Mouse (Mus musculus): Measurements from ENCODE around the gene Gm5538.

Gene Gm5538

GRCm38 (mm10) chr3:59729490-59729889 is at the start of gene Gm5538:
Gene Gm5538 (plus strand): TSS chr3:59729790.
- DNase-seq (ENCODE audit: low read depth, low spot score), result no peak

- DNase-seq (ENCODE audit: low read depth, low spot score), result no peak
Observed at GRCm38 (mm10) chr3:59697391-59697790, 32.2 kb upstream of the Gm5538 start.

GRCm38 (mm10) chr3:59702614-59703110 is 26.9 kb upstream of the Gm5538 start:
- DNase-seq (ENCODE audit: low read depth, low spot score), result no peak

GRCm38 (mm10) chr3:59739866-59740265 is 10.3 kb downstream of the Gm5538 start:
- DNase-seq (ENCODE audit: low read depth, low spot score), result no peak

- no peak for DNase-seq (ENCODE audit: low read depth, low spot score)
Observed at GRCm38 (mm10) chr3:59744181-59744580, 14.6 kb downstream of the Gm5538 start.

Data from c-Kit-negative CD71-positive TER-119-positive erythroid progenitor cells, embryonic 14.5 days (primary cell).